Mouse (Mus musculus) cerebellum, postnatal 14 days (tissue): ENCODE data around the gene Khdc4.
"Not testable (repeated sequence)": the region's sequence is repeated elsewhere in the genome, so short reads cannot be mapped to it uniquely, and the experiment has no call there.

ENCODE experiments used
- DNase-seq, 2 experiments: peaks; one replicate each; pipeline ENCODE4 v3.0.0; 2021; ENCODE audit warnings: mixed read lengths in 2 of 2

Khdc4 gene

DNA sequence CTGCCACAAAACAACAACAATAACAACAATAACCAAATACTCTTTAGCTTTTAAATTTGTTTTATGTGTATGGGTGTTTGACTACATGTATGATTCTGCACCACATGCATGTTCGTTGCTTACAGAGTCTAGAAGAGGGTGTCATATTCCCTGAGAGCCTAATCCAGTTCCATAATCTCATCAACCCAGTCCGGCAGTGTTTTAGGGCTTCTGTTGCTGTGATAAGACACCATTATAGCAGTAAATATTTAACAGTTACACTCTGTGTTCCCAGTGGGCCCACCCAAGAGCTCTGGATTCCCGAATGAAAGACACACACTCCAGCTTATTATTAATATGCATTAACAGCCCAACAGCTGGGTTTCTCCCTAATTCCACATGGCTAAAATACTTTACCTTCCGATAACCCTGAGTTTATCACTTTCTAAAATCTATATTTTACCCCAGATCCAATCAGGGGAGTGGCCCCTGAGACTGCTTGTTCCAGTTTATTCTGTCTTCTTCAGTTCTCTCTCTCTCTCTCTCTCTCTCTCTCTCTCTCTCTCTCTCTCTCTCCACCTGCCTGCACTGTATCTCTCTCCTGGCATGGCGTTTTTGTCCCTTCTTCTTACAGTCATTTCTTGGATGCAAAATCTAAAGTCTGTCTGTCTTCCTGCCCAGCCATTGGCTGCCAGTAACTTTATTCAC lies 27.0 kb upstream of the Khdc4 start:
- no peak for DNase-seq

DNA sequence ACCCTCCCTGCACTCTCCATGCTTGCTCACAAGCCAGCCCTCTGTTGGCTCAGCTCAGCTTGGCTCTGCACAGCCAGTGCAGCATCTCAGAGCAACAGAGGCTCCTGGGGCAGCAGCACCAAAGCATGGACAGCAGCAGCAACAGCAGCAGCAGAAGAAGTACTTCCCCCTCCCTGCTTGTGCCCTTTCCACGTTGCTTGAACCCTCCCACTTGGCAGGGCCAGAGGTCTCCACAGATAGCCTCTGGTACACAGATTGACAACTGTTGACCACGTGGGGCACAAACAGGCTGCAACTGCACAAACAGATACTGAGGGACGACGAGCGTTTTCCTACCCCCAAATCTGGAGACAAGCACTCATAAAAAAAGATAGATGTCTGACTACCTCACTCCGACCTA lies 25.8 kb upstream of the Khdc4 start:
- no peak for DNase-seq

GRCm38 (mm10) chr3:88664095-88664494 lies 21.5 kb upstream of the Khdc4 start:
- DNase-seq: no peak

- DNase-seq: peak; percentile 89 to 90
Measured at GRCm38 (mm10) chr3:88677399-88677798, 8.2 kb upstream of the Khdc4 start.

DNA sequence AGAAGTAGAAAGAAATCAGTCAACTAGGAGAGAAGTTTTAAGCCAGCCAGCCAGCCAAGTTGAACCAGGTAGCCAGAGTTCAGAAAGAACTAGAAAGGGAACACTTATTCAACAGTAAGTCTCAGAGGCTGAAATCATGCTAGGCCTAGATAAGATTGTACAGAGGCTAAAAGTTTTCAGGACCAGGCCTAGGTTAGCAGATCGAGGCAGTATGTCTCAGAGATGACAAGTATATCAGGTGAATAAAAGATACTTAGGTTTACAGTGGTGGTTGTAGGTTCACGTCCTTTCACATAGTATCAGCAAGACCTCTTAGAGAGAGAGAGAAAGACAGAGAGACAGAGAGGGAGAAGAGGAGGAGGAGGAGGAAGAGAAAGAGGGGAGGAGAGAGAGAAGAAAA lies 1.8 kb upstream of the Khdc4 start:
- DNase-seq: no peak

DNA sequence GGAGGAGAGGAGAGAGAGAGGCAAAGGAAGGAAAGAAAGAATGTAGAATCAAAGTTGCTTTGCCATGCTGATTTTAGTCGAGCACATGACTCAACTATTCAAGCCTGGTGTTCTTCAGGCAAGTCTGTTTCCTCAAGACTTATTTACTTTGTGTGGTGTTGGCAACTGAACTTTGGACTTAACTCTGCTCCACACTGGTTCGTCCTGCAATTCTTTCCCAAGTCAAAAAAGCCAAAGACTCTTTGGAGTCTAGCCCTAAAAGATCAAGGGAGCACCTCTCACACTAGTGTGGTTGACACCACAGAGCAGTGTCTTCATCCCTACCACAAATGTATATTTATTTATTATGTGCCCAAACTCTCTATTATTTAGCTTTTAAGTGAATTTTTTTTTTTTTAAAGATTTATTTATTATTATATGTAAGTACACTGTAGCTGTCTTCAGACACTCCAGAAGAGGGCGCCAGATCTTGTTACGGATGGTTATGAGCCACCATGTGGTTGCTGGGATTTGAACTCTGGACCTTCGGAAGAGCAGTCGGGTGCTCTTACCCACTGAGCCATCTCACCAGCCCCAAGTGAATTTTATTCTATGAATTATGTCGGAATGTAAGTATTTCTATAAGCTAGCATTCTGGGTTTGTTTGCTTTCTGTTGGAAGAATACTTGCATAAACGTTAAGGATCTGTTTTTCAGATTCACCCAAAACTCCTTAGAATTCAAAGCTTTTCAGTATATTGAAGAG lies 1.2 kb upstream of the Khdc4 start:
- DNase-seq: no peak

- peak; percentile 68 to 71 for DNase-seq
Measured at GRCm38 (mm10) chr3:88685958-88686451, 402 bp downstream of the Khdc4 start.

DNA sequence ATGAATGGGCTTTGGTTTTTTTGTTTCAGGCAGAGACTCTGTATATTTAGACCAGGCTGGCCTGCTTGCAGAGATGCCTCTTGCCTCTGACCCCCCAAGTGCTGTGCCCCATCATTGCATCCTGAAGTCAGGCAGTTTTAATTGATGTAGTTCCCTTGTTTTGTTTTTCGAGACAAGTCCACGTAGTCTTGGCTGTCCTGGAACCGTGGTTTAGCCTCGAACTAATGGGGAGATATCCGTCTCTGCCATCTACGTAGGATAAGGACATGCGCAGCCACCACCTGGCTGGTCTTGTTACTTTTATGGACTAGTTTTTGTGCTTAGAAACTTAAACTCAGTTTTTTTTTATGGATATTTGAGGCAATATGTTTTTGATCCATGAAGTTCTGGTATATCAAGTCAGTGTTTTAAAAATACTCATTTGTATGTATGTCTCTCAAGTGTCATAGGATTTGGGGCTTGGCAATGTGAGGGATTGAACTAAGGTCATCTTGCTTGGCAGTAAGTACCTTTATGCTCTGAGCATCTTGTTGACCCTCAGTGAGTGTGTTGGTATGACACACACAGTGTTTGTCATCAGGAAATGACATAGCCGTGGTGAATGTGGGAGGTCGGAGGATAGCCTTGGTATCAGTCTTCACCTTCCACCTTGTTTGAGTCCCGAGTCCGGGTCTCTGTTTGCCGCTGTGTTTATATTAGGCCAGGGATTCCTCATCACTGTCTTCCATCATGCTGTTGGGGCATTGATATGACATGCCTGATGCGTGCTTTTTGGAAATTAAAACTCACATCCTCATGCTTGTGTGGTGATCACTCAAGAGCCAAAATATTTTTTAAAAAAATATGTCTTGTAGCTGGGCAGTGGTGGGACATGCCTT lies 1.4 kb downstream of the Khdc4 start:
- peak in 1 of 2 experiments; percentile 9 for DNase-seq

- DNase-seq: no peak
Measured at GRCm38 (mm10) chr3:88689079-88689478, 3.5 kb downstream of the Khdc4 start.

- no peak for DNase-seq
Measured at GRCm38 (mm10) chr3:88695545-88695944, 9.9 kb downstream of the Khdc4 start.

- no peak for DNase-seq
Measured at GRCm38 (mm10) chr3:88698051-88698450, 12.4 kb downstream of the Khdc4 start.

DNA sequence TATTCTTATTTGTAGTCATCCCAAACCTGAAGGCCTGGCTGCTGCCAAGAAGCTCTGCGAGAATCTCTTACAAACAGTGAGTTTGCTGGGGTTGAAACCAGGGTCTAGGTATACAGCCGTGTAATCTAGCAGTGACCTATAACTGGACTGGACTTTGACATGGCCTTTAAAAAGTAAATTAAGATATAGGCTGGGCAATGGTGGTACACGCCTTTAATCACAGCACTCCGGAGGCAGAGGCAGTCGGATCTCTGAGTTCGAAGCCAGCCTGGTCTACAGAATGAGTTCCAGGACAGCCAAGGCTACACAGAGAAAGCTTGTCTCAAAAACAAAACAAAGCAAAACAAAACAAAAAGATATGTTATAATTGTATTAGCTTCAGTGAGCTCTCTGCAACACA lies 13.2 kb downstream of the Khdc4 start:
- DNase-seq: no peak

DNA sequence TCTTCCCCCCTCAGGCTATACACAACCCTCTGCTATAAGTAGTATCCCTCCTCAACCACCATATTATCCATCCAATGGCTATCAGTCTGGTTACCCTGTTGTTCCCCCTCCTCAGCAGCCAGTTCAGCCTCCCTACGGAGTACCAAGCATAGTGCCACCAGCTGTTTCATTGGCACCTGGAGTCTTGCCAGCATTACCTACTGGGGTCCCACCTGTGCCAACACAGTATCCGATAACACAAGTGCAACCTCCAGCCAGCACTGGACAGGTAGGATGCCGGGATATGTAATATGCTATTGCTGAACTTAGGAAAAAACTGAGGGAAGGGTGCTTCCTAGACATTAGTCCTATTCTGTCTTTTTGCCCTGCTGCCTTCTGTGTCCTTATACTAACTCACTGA lies 14.6 kb downstream of the Khdc4 start:
- no peak for DNase-seq

DNA sequence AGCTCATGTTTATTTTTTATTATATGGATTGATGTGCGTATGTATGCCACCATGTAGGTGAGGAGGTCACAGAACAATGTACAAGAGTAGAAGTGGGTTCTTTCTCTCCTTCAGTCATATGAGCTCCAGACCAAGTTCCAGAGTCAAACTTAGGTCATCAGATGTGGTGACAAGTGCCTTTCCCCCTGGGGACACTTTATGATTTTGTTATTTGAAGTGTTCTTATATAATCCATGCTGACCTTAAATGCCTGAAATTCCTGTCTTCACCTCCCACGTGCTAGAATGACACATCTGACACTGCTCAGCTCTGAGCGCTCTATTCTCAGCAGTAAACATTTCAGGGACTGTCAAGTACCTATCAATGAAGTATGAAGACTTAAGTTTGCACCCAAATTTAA lies 15.6 kb downstream of the Khdc4 start:
- no peak for DNase-seq

GRCm38 (mm10) chr3:88713709-88714108 lies 28.1 kb downstream of the Khdc4 start:
- DNase-seq: no peak

DNA sequence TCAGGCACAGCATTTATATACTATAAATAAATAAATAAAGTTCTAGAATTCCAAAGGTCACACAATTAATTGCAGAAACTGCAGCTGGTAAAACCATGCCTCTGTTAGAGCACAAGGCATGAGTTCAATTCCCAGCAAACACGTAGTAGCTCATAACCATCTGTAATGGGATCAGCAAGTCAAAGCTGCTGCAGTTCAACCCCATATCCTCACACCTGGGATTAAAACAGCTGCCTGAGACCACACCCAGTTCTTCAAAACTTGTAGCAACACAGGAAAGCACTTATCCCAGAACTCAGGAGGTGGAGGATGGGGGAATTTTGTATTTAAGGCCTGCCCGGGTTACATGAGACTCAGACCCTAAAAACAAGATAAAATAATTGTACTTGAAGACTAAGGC lies 29.1 kb downstream of the Khdc4 start:
- no peak for DNase-seq

GRCm38 (mm10) chr3:88715716-88716115 lies 30.1 kb downstream of the Khdc4 start:
- not testable (repeated sequence) for DNase-seq

- peak; percentile 89 for DNase-seq
Measured at GRCm38 (mm10) chr3:88716399-88717197, 31.0 kb downstream of the Khdc4 start, which contains the start of gene Rit1. Gene Rit1, plus strand, starts transcription at chr3:88716838.

DNA sequence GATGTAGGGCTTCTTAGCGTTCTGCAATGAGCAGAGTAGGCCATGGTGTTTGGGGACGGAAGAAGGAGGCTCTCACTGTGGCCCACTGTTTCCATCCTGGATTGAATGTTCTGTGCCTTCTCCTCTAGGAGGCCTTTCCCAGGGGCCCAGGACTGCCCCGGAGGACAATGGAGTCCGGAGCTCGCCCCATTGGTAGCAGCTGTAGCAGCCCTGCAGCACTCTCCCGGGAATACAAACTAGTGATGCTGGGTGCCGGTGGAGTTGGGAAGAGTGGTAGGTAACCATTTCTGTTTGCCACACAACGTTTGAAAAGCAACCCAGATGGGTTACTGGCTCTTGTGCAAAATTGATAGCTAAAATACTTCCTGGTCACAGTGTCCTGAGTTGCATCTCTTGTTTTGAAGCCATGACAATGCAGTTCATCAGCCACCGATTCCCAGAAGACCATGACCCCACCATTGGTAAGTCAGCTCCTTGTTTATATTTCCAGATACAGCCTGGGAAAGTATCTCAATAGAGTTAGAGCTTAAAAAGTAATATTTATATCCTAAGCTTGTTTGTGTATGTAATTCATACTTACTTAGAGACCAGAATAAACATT lies 31.7 kb downstream of the Khdc4 start:
- peak in 1 of 2 experiments; percentile 34 for DNase-seq

- DNase-seq: no peak
Measured at GRCm38 (mm10) chr3:88717831-88718230, 32.2 kb downstream of the Khdc4 start.

GRCm38 (mm10) chr3:88719098-88719497 lies 33.5 kb downstream of the Khdc4 start:
- peak; percentile 41 to 54 for DNase-seq

GRCm38 (mm10) chr3:88736556-88736955 lies 51.0 kb downstream of the Khdc4 start:
- DNase-seq: no peak
